Mouse (Mus musculus) gastrocnemius, postnatal 4 days (tissue): ENCODE data around the gene Coro7. TPM values are rescaled to one million over a fixed set of nuclear protein-coding genes. Genes with fewer than 3 reads are reported as not detected.

Experiments used
- DNase-seq, 2 experiments: peaks; one replicate each; pipeline ENCODE4 v3.0.0; 2021 to 2022; ENCODE audit warnings: low spot score in 2 of 2, mixed read lengths in 2 of 2
- total RNA-seq, 2 experiments: library from RNA; stranded (reverse); gene quantifications; 2 replicates each; pipeline ENCODE4 v1.2.3; 2021

Gene Coro7
- total RNA-seq, 2 experiments from 2014 or later, result 27.3 to 28.5 TPM

GRCm38 (mm10) chr16:4649692-4650091 lies 29.9 kb downstream of the Coro7 start:
- DNase-seq, result no peak

GRCm38 (mm10) chr16:4649211-4649610 lies 30.4 kb downstream of the Coro7 start:
- DNase-seq, result no peak

- no peak for DNase-seq
These were observed 31.1 kb downstream of the Coro7 start for GRCm38 (mm10) chr16:4648416-4649023.

GRCm38 (mm10) chr16:4647651-4648141 lies 31.9 kb downstream of the Coro7 start:
- DNase-seq, result peak in 1 of 2 experiments; percentile 64

GRCm38 (mm10) chr16:4646831-4647230 lies 32.7 kb downstream of the Coro7 start:
- no peak for DNase-seq

GRCm38 (mm10) chr16:4645867-4646266 lies 33.7 kb downstream of the Coro7 start:
- no peak for DNase-seq

- peak; percentile 59 to 77 for DNase-seq
These were observed 35.7 kb downstream of the Coro7 start for GRCm38 (mm10) chr16:4643670-4644419.

- no peak for DNase-seq
These were observed 36.6 kb downstream of the Coro7 start for GRCm38 (mm10) chr16:4642937-4643336.

GRCm38 (mm10) chr16:4642190-4642589 lies 37.4 kb downstream of the Coro7 start:
- peak in 1 of 2 experiments; percentile 52 for DNase-seq

- DNase-seq, result no peak
These were observed 38.3 kb downstream of the Coro7 start for GRCm38 (mm10) chr16:4641119-4641838.

- DNase-seq, result no peak
These were observed 39.1 kb downstream of the Coro7 start for GRCm38 (mm10) chr16:4640267-4641005.

- peak; percentile 66 to 87 for DNase-seq
These were observed 39.7 kb downstream of the Coro7 start, which contains the start of the genes Vasn and Dnaja3 for GRCm38 (mm10) chr16:4639831-4640237. TSS of gene Vasn (plus strand) at chr16:4639941. TSS of gene Dnaja3 (plus strand) at chr16:4639989.

- no peak for DNase-seq
These were observed 40.6 kb downstream of the Coro7 start for GRCm38 (mm10) chr16:4638891-4639390.

GRCm38 (mm10) chr16:4635760-4636159 lies 43.8 kb downstream of the Coro7 start:
- no peak for DNase-seq

- DNase-seq, result no peak
These were observed 44.9 kb downstream of the Coro7 start for GRCm38 (mm10) chr16:4634681-4635080.

GRCm38 (mm10) chr16:4633661-4634060 lies 45.9 kb downstream of the Coro7 start:
- no peak for DNase-seq

GRCm38 (mm10) chr16:4632050-4632449 lies 47.5 kb downstream of the Coro7 start:
- DNase-seq, result no peak

- peak; percentile 77 to 84 for DNase-seq
These were observed 49.6 kb downstream of the Coro7 start for GRCm38 (mm10) chr16:4629950-4630349.

GRCm38 (mm10) chr16:4628898-4629419 lies 50.6 kb downstream of the Coro7 start:
- no peak for DNase-seq

- no peak for DNase-seq
These were observed 52.5 kb downstream of the Coro7 start for GRCm38 (mm10) chr16:4627105-4627504.
